Mouse (Mus musculus) natural killer cell, adult 2 months (primary cell): ENCODE measurements at regions not wholly inside any gene's neighbourhood (a gene's known extent, or its start where the extent isn't known, plus 50 kb on each side); places are given as distances from the start of the nearest gene placed in this dataset.

Source experiments
- DNase-seq, 2 experiments: peaks; one replicate each; pipeline ENCODE4 v3.0.0; 2022; ENCODE audit warnings: low spot score in 2 of 2

DNA sequence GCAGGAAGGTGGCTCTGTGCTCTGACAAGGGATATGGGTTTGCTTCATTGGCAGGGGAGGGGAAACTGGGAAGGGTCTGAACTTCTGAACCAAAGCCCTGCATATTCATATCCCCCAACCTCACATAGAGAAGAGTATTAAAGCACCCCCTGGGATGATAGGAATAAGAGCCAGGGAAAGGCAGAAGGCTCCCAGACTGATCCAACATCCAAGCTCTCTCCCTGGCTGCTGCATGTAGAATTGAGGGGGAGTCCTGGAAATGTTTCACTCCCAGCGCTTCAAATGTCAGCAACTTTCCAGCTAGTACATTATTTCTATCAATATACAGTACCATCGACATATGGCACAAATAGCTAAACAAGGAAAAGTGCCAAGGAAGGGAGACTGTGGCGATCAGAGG, 51.1 kb upstream of the Prickle1 start:
- DNase-seq = no peak

- DNase-seq = no peak
These were observed 50.3 kb upstream of the Prickle1 start for GRCm38 (mm10) chr15:93645950-93646349.
